Mouse (Mus musculus) mammary gland, adult 2 months (tissue): ENCODE measurements around the gene Mtrf1l. TPM values are rescaled to one million over a fixed set of nuclear protein-coding genes. Genes with fewer than 3 reads are reported as not detected.

Experiments
- polyA plus RNA-seq: library from polyadenylated mRNA; depleted of rRNA; stranded (reverse); fragments of >200 nt; gene quantifications from 2 replicates; pipeline ENCODE4 v1.2.3, GENCODE M21; 2012; ENCODE audit warnings: low replicate concordance; rRNA removed

The Mtrf1l gene
- 2.3 and 3.0 TPM in 2 replicates for polyA plus RNA-seq

DNA sequence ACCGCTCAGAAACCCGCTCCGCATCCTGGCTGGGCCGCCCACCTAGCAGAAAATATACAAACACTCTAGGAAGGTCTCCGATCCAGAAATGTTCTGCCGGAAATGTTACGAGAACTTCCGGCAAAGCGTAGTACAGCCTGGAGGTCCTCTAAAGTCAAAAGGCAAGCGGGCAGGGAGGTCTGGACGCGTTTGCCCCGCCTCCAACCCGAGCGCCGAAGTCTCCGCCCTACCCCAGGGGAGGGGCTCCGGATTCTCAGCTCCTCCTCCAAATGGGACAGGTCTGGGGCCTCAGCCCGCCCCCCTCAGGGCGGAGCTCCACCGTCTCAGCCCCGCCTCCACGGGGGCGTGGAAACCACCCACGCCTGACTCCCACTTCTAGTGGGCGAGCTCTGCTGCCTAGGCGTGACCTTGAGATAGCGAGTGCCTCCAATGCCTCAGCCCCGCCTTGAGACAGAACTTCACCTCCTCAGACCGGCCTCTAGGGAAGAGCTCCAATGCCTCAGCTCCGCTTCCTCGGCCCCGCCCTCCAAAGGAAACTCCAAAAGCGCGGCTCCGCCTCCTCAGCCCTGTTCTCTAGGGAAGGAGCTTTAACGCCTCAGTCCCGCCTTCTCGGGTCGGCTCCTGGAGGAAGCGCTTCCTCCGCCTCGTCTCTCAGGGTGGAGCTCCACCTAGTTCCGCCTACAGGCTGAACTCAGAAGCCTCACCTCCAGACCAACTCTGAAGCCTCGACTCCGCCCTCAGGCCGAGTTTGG is at the start of gene Mtrf1l:
Mtrf1l (minus strand) TSS at position 171 of the 752 bp plus-strand sequence.

DNA sequence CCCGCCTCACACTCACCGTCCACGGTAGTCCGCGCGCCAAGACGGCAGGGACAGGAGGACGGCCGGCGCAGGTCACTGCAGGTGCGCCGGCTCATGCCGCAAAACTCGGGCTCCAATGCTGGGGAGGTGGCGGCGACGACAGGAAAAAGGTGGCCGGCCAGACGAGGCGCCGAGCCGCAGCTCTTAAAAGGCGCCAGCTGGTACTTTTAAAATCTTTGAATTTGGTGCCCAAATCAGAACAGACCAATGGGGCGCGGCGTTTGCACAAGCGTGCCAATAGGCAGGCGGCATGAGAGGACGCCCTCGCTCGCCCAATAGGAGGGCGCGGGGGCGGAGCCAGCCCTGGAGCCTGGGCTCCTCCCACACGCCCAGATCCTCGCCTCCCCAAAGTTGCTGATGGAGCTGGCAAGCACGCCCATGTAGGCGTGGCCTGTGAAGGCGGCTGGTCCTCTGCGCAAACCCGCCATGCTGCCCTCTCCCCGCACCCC is 18.4 kb downstream of the Mtrf1l start, which contains the start of gene Fbxo5:
Fbxo5 (minus strand) TSS at position 358 of the 488 bp plus-strand sequence.

Other genes starting within 250 kb of the Mtrf1l start
- gene Myct1, start 230.1 kb downstream of the Mtrf1l start, polyA plus RNA-seq, result 5.8 and 7.1 TPM in 2 replicates
- gene Vip, start 184.7 kb downstream of the Mtrf1l start, polyA plus RNA-seq, result 0.07 TPM in 1 of 2 replicates, not detected in the other
- 1.1 and 1.5 TPM in 2 replicates for gene Fbxo5, start 18.3 kb downstream of the Mtrf1l start, polyA plus RNA-seq
- gene Rgs17, start 98.5 kb upstream of the Mtrf1l start, polyA plus RNA-seq, result 0.04 and 0.09 TPM in 2 replicates